Mouse (Mus musculus): ENCODE measurements around the gene Gpr18.

DNA sequence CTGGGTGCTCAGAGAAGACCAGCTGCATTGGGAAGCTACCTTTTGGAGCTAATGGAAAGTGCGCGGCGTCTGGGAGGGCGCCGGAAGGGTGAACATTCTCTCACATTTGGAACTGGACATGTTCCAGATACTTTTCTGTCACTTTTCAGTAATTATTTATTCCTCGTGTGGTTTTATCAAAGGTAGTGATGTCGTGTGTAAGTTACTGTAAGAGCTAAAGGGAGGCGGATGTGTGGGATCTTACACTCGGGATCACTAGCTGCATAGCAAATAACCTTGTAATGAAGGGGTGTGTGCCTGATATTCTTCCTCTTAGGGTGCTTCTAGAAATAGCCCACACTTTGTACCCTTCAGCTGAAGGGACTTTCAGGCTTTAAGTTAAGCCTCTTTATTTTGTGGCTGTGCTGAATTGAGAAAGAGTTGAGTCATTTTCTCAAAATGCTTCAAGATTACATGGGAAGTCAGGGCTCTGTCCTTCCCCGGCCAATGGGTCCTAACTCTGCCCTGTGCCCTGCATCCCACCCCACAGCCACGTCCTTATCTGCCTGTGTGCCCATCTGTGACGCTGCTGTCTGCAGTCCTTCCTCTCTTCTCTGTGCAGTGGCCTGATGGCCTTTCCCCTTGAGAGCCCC, 46.0 kb upstream of the Gpr18 start:
- no peak for TF ChIP-seq POLR2A (IDR thresholded peaks at IDR 0.05; ENCODE audit: extremely low read depth, insufficient read depth, low read length)
- no peak for TF ChIP-seq CTCF (IDR thresholded peaks at IDR 0.05; ENCODE audit: extremely low read depth, insufficient read depth, low read length)

Measured in cortical plate, adult 2 months (tissue).